Mouse (Mus musculus) testis, adult 2 months (tissue): ENCODE results near the gene Olfr876. TPM values are rescaled to one million over a fixed set of nuclear protein-coding genes. Genes with fewer than 3 reads are reported as not detected.

Experiments used
- H3K27ac ChIP-seq: fragments of 200-500 bp; 2 replicates; pipeline ENCODE4 v1.5.1; 2012; ENCODE audit warnings: low read depth, low read length; ENCODE audit not compliant: control insufficient read depth, insufficient read depth
- H3K27me3 ChIP-seq: fragments of 200-500 bp; 2 replicates; pipeline ENCODE4 v1.6.1; 2012; ENCODE audit warnings: mild to moderate bottlenecking, low read length, moderate library complexity; ENCODE audit not compliant: control insufficient read depth, insufficient read depth
- H3K36me3 ChIP-seq: fragments of 200-500 bp; 2 replicates; pipeline ENCODE4 v1.6.1; 2012; ENCODE audit warnings: mild to moderate bottlenecking, low read length; ENCODE audit not compliant: control insufficient read depth, insufficient read depth
- H3K4me1 ChIP-seq: fragments of 200-500 bp; 2 replicates; pipeline ENCODE4 v1.6.1; 2012; ENCODE audit warnings: low read length; ENCODE audit not compliant: control insufficient read depth, insufficient read depth
- H3K4me3 ChIP-seq: fragments of 200-500 bp; 2 replicates; pipeline ENCODE4 v1.5.1; 2012; ENCODE audit warnings: low read depth, mild to moderate bottlenecking, low read length, moderate library complexity, mixed read lengths; ENCODE audit not compliant: control insufficient read depth
- CTCF ChIP-seq: fragments of 200-500 bp; IDR thresholded peaks from 2 replicates; pipeline ENCODE4 v1.5.1; 2012; ENCODE audit warnings: low read depth, mild to moderate bottlenecking, inconsistent platforms, low read length, moderate library complexity; ENCODE audit not compliant: control insufficient read depth, insufficient read depth, insufficient replicate concordance
- POLR2A ChIP-seq: fragments of 200-500 bp; IDR thresholded peaks from 2 replicates; pipeline ENCODE4 v1.6.1; 2012; ENCODE audit warnings: low read depth, mild to moderate bottlenecking, inconsistent platforms, low read length, moderate library complexity; ENCODE audit not compliant: control insufficient read depth
- polyA plus RNA-seq: library from polyadenylated mRNA; depleted of rRNA; stranded (reverse); fragments of >200 nt; gene quantifications from 2 replicates; pipeline ENCODE4 v1.2.3, GENCODE M21; 2012; rRNA removed

The Olfr876 gene
- polyA plus RNA-seq, 1 experiment: not detected

- H3K27ac ChIP-seq: no peak overlapping the region
- no peaks in the 10 kb centered on the region for H3K4me1 ChIP-seq
- TF ChIP-seq POLR2A (no peak), CTCF (no peak)
- H3K36me3 ChIP-seq: no peaks in the 10 kb centered on the region
- no peaks in the 10 kb centered on the region for H3K27me3 ChIP-seq
- no peak overlapping the region for H3K4me3 ChIP-seq
Measured at GRCm38 (mm10) chr9:37802055-37802454, 776 bp upstream of the Olfr876 start.

- TF ChIP-seq CTCF: no peak
- no peak for TF ChIP-seq POLR2A
- no peaks in the 10 kb centered on the region for H3K27me3 ChIP-seq
- H3K4me1 ChIP-seq: no peaks in the 10 kb centered on the region
- no peaks in the 10 kb centered on the region for H3K36me3 ChIP-seq
- H3K4me3 ChIP-seq: no peak overlapping the region
- H3K27ac ChIP-seq: no peak overlapping the region
Measured at GRCm38 (mm10) chr9:37807235-37807634, 4.4 kb downstream of the Olfr876 start.

DNA sequence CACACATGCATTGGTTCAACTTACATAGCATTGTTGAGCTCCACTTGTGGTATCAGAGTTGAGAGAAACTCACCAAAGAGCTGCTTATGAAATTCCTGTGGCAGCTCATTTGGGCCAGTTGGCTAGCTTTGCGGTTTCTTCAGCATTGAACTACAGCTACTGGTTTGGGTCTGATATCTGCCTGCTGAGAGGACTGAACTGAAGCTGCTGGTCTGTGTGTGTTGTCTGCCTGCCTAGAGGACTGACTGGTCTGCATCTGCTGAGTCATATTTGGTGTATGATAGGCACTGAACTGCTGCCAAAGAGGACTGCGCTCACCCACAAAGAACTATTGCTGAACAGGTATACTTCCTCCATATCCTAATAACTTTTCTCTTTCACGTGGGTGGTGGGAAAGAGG, 5.6 kb downstream of the Olfr876 start:
- Histone ChIP-seq H3K27ac (no peak overlapping the region), H3K36me3 (no peaks in the 10 kb centered on the region), H3K4me1 (no peaks in the 10 kb centered on the region), H3K4me3 (no peak overlapping the region), H3K27me3 (no peaks in the 10 kb centered on the region)
- no peak for TF ChIP-seq CTCF
- TF ChIP-seq POLR2A: no peak

DNA sequence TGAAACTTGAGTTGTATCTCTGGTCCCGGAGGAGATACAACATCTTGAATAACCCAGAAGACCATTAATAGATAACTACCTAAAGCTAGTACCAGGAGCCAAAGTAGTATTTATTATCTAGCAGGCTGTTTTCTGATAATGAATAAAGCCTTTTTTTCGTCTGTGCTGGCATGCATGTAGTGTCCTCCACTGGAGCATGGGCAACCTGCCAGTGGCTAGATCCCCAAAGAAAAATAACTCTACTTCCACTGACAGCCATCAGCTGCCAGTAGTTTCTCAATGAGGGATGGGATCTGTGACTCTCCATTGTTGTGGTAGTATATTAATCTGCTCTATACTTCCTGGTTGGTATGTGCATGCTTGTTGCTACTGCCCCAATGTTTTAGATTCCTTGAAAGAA, 6.1 kb downstream of the Olfr876 start:
- Histone ChIP-seq H3K4me1 (no peaks in the 10 kb centered on the region), H3K36me3 (no peaks in the 10 kb centered on the region), H3K27me3 (no peaks in the 10 kb centered on the region), H3K27ac (no peak overlapping the region), H3K4me3 (no peak overlapping the region)
- TF ChIP-seq POLR2A: no peak

DNA sequence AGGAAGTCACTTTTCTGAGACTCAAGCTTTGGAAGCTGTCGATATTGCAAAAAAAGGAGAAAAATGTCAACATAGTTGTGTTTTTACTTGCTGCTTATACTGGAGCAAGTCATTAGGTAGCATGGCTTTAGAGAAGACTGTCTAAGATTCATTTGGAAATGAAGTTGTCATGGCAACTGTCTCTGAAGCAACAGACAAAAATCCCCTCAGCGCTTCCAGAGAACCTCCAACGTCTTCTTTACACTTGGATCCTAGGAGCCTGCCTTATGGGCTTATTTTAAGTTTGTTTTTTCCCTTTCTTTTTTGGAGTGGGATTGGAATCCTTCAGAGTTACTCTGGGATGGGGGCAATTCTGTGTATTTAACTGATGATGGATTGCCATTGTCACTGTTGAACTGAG, 11.9 kb downstream of the Olfr876 start:
- Histone ChIP-seq H3K27me3 (no peaks in the 10 kb centered on the region), H3K36me3 (no peaks in the 10 kb centered on the region), H3K27ac (no peak overlapping the region), H3K4me1 (no peaks in the 10 kb centered on the region), H3K4me3 (no peak overlapping the region)
- TF ChIP-seq POLR2A (no peak), CTCF (no peak)

- Histone ChIP-seq H3K4me1 (no peaks in the 10 kb centered on the region), H3K27me3 (no peaks in the 10 kb centered on the region), H3K4me3 (no peak overlapping the region), H3K36me3 (no peaks in the 10 kb centered on the region), H3K27ac (no peak overlapping the region)
- no peak for TF ChIP-seq CTCF
- no peak for TF ChIP-seq POLR2A
Measured at GRCm38 (mm10) chr9:37829881-37830280, 27.1 kb downstream of the Olfr876 start.

- no peaks in the 10 kb centered on the region for H3K36me3 ChIP-seq
- H3K4me3 ChIP-seq: no peak overlapping the region
- H3K27ac ChIP-seq: no peak overlapping the region
- H3K4me1 ChIP-seq: no peaks in the 10 kb centered on the region
- TF ChIP-seq CTCF (no peak), POLR2A (no peak)
- no peaks in the 10 kb centered on the region for H3K27me3 ChIP-seq
Measured at GRCm38 (mm10) chr9:37833341-37833740, 30.5 kb downstream of the Olfr876 start.

- Histone ChIP-seq H3K4me1 (no peaks in the 10 kb centered on the region), H3K27ac (no peak overlapping the region), H3K36me3 (no peaks in the 10 kb centered on the region), H3K4me3 (no peak overlapping the region), H3K27me3 (no peaks in the 10 kb centered on the region)
- no peak for TF ChIP-seq POLR2A
- TF ChIP-seq CTCF: no peak
Measured at GRCm38 (mm10) chr9:37849267-37849666, 46.4 kb downstream of the Olfr876 start.

DNA sequence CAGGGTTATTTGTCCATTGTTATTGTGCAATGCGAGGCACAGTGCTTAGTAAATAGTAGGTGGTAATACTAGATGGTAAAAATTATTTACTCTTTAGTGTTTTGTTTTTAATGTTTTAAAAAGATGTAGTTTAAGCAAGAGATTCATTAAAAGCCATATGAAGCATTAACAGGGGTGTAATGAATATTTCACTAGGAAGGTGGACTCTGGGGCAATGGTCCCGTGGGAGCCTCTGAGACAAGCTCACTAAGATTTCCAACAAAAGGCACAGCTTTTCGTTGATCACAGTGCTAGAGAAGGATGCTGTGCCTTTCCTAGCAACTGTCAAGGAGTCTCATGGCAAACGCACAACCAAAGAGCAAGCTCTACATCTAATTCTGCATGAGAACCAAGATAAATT, 51.1 kb downstream of the Olfr876 start, which contains the start of gene Olfr877:
Olfr877 (plus strand) TSS at position 301 of the 400 bp plus-strand sequence.
- no peak for TF ChIP-seq CTCF
- TF ChIP-seq POLR2A: no peak

More for the DNA sequence above, 51.1 kb downstream of the Olfr876 start, which contains the start of gene Olfr877:
- H3K36me3 ChIP-seq: no peaks in the 10 kb centered on the region
- H3K27me3 ChIP-seq: no peaks in the 10 kb centered on the region
- no peak within 1 kb of the TSS for H3K4me3 ChIP-seq
- H3K4me1 ChIP-seq: no peaks in the 10 kb centered on the region
- H3K27ac ChIP-seq: no peak within 1 kb of the TSS

Other genes with a start within 250 kb of the Olfr876 start
- 9.6 and 11.9 TPM in 2 replicates for gene Siae, start 247.3 kb upstream of the Olfr876 start, polyA plus RNA-seq
- gene Spa17, start 189.3 kb upstream of the Olfr876 start, polyA plus RNA-seq: 547 and 582 TPM in 2 replicates
- gene Tbrg1, start 145.7 kb upstream of the Olfr876 start, polyA plus RNA-seq: 84.6 and 91.2 TPM in 2 replicates
- 0.70 and 0.85 TPM in 2 replicates for gene Panx3, start 133.8 kb upstream of the Olfr876 start, polyA plus RNA-seq
- gene Olfr160, start 86.8 kb upstream of the Olfr876 start, polyA plus RNA-seq: 0.19 TPM in 1 of 2 replicates, not detected in the other
- 0.26 and 0.53 TPM in 2 replicates for gene Olfr874, start 57.9 kb upstream of the Olfr876 start, polyA plus RNA-seq
- 0.17 TPM in 1 of 2 replicates, not detected in the other for gene Olfr875, start 31.2 kb upstream of the Olfr876 start, polyA plus RNA-seq
- gene Olfr877, start 51.2 kb downstream of the Olfr876 start, polyA plus RNA-seq: not detected in 2 replicates
- not detected in 2 replicates for gene Olfr145, start 93.7 kb downstream of the Olfr876 start, polyA plus RNA-seq
- gene Olfr878, start 114.8 kb downstream of the Olfr876 start, polyA plus RNA-seq: not detected in 2 replicates
- not detected in 2 replicates for gene Olfr881, start 188.8 kb downstream of the Olfr876 start, polyA plus RNA-seq
- not detected in 2 replicates for gene Olfr883, start 222.8 kb downstream of the Olfr876 start, polyA plus RNA-seq
- gene Olfr884, start 243.5 kb downstream of the Olfr876 start, polyA plus RNA-seq: not detected in 2 replicates